Mouse (Mus musculus) forebrain, embryonic 13.5 days (tissue): ENCODE data around the gene Wdr82. TPM values are rescaled to one million over a fixed set of nuclear protein-coding genes. Genes with fewer than 3 reads are reported as not detected.

Experiments used
- ATAC-seq: fragments of 200-750 bp; cut with Nextera tagmentation; 2 replicates; pipeline ENCODE4 v1.8.0; 2017
- H3K27ac ChIP-seq: fragments of 300-500 bp; sonication (generic); 2 replicates; pipeline ENCODE4 v1.5.1; 2015; ENCODE audit warnings: inconsistent platforms, mild to moderate bottlenecking, moderate library complexity
- H3K27me3 ChIP-seq: fragments of 300-500 bp; sonication (generic); 2 replicates; pipeline ENCODE4 v1.6.1; 2015; ENCODE audit warnings: mild to moderate bottlenecking, inconsistent platforms
- H3K36me3 ChIP-seq: fragments of 300-500 bp; sonication (generic); 2 replicates; pipeline ENCODE4 v1.6.1; 2015; ENCODE audit warnings: mild to moderate bottlenecking, inconsistent platforms; ENCODE audit not compliant: poor library complexity, severe bottlenecking
- H3K4me1 ChIP-seq: fragments of 300-500 bp; sonication (generic); 2 replicates; pipeline ENCODE4 v1.6.1; 2015; ENCODE audit warnings: inconsistent platforms
- H3K4me2 ChIP-seq: fragments of 300-500 bp; sonication (generic); 2 replicates; pipeline ENCODE4 v1.6.1; 2015; ENCODE audit warnings: inconsistent platforms, mild to moderate bottlenecking, moderate library complexity
- H3K4me3 ChIP-seq: fragments of 300-500 bp; sonication (generic); 2 replicates; pipeline ENCODE4 v1.5.1; 2015; ENCODE audit warnings: mild to moderate bottlenecking, inconsistent platforms
- H3K9ac ChIP-seq: fragments of 300-500 bp; sonication (generic); 2 replicates; pipeline ENCODE4 v1.6.1; 2015; ENCODE audit warnings: mild to moderate bottlenecking, inconsistent platforms
- H3K9me3 ChIP-seq: fragments of 300-500 bp; sonication (generic); replicated peaks from 2 replicates; pipeline ENCODE4 v1.6.1; 2016; ENCODE audit warnings: inconsistent platforms
- WGBS: fragments of 180-500 bp; shearing (Covaris S2); methylation state at CpG from one replicate; pipeline ENCODE4 v1.1.7; 2015; 5-methylcytosine and 5-hydroxymethylcytosine counted together
- polyA plus RNA-seq: library from polyadenylated mRNA; unstranded; fragments of >200 nt; fragmentation: Nextera tagmentation; extraction: Ambion mirVana; gene quantifications from 2 replicates; pipeline ENCODE4 v1.2.1, GENCODE M21; 2015

Gene Wdr82
- polyA plus RNA-seq, 1 experiment from 2014 or later, result 33.8 TPM

DNA sequence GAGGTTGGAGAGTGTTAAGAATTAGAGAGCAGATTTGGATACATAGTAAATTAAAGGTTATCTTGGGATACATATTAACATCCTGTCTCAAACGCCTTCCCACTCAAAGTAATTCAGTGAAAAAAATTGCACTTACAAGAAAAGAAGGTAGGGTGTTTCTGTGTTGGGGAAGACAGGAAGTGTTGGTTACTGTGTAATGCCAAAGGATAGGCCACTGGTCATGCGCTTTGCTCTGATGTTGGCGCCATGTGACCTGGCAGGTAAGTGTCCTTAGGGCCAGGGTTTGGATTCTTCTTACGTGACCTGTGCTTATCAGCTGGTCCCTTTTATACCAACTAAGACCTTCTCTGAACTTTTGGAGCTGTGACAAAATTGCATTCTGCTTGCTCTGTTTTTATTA lies 11.4 kb downstream of the Wdr82 start:
- Histone ChIP-seq H3K4me3 (no peak overlapping the region), H3K4me2 (no peak overlapping the region), H3K36me3 (peaks cover 98% of the 10 kb centered on the region), H3K9ac (no peak overlapping the region), H3K4me1 (no peaks in the 10 kb centered on the region), H3K27ac (no peak overlapping the region), H3K9me3 (no peaks in the 10 kb centered on the region), H3K27me3 (no peaks in the 10 kb centered on the region)
- no peak for ATAC-seq
- WGBS, result 95% methylated on average over 4 of the region's 4 CpGs

DNA sequence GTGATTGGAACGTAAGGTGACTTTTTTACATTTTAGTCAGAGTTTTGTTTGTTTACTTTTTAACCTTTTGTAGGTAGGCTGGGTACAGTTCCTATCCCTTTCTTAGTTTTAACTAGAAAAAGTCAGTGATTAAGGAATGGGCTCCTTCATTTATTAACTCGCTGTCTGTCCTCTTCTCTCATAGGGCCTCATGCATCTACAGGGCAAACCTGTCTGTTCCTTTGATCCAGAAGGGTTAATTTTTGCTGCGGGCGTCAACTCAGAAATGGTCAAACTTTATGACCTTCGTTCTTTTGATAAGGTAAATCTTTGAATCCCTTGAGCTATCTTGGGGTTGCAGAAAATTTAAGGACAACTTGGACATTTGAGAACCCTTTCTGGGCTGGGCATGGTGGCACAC lies 13.3 kb downstream of the Wdr82 start:
- H3K9me3 ChIP-seq, result no peaks in the 10 kb centered on the region
- H3K9ac ChIP-seq, result no peak overlapping the region
- no peaks in the 10 kb centered on the region for H3K4me1 ChIP-seq
- WGBS, result 94% methylated on average over 5 of the region's 5 CpGs
- no peak for ATAC-seq
- H3K4me2 ChIP-seq, result no peak overlapping the region
- no peaks in the 10 kb centered on the region for H3K27me3 ChIP-seq
- H3K36me3 ChIP-seq, result peaks cover 99% of the 10 kb centered on the region
- no peak overlapping the region for H3K4me3 ChIP-seq
- H3K27ac ChIP-seq, result no peak overlapping the region

DNA sequence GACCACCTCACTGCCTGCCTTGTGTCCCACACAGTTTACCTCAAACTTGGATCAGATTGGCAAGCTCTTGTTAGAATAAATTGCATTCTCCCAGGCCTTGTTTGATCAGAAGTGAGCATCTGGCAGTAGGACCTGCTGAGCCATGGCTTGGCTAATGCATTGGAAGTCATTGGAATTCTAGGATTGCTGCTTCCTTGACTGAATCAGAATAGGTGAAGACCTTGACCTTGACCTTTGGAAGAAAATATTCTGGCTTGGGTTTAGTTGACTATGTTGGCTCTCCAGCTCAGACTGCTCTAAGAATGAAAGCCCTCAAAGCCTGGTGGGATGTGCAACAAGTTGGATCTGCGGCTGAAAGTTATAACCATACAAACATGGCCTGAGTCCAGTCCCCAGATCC lies 20.6 kb downstream of the Wdr82 start:
- Histone ChIP-seq H3K4me3 (no peak overlapping the region), H3K36me3 (peaks cover 83% of the 10 kb centered on the region), H3K9me3 (no peaks in the 10 kb centered on the region), H3K4me1 (peaks cover 7% of the 10 kb centered on the region; the same call in 1 of the 2 replicates), H3K27me3 (no peaks in the 10 kb centered on the region), H3K4me2 (no peak overlapping the region), H3K27ac (no peak overlapping the region), H3K9ac (no peak overlapping the region)
- no peak for ATAC-seq
- WGBS, result 89% methylated on average over 1 of the region's 1 CpGs

DNA sequence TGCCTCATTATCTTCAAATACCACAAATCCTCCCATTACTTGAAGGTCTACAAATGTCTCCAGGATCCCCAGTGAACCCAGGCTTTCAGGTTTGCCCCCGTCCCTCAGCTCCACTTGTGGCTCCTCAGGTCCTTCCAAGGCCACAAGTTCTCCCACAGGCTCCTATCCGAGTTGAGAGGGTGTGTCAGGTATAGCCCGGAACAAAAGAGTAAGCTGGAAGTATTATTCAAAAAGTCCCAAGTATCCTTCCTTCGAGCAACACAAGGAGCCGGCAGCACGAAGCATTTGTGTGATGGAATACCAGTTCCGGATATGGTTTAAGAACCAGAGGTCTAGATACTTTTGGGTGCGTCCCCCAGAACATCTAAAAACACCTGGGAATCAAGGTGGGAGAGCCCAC lies 21.3 kb downstream of the Wdr82 start:
- no peak overlapping the region for H3K9ac ChIP-seq
- no peaks in the 10 kb centered on the region for H3K27me3 ChIP-seq
- H3K27ac ChIP-seq, result no peak overlapping the region
- H3K4me1 ChIP-seq, result peaks cover 7% of the 10 kb centered on the region; the same call in 1 of the 2 replicates
- no peaks in the 10 kb centered on the region for H3K9me3 ChIP-seq
- H3K36me3 ChIP-seq, result peaks cover 76% of the 10 kb centered on the region
- H3K4me2 ChIP-seq, result no peak overlapping the region
- ATAC-seq, result no peak
- H3K4me3 ChIP-seq, result no peak overlapping the region
- 93% methylated on average over 8 of the region's 8 CpGs for WGBS

DNA sequence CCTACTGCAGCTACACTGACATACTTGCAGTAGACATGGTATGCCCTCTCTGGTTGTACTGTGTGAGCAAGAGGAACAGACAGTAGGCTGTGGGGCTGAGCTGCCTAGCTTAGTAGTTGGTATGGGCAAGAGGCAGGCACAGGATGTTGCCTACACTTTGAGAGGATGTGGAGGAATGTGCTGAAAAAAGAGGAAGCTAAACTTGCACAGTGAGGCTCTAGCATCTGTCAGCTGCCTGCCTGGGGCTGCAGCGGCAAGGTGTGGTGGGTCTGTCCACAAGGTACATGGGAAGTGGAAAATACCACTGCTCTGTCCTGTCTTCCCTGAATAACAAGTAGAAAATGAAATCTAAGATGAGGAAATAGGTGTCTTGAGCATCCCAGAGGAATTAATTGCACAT lies 22.3 kb downstream of the Wdr82 start:
- H3K9ac ChIP-seq, result no peak overlapping the region
- H3K4me3 ChIP-seq, result no peak overlapping the region
- H3K27me3 ChIP-seq, result no peaks in the 10 kb centered on the region
- no peaks in the 10 kb centered on the region for H3K9me3 ChIP-seq
- no peak for ATAC-seq
- no peak overlapping the region for H3K4me2 ChIP-seq
- no peak overlapping the region for H3K27ac ChIP-seq
- H3K4me1 ChIP-seq, result peaks cover 11% of the 10 kb centered on the region; the same call in 1 of the 2 replicates
- peaks cover 66% of the 10 kb centered on the region for H3K36me3 ChIP-seq
- 89% methylated on average over 1 of the region's 1 CpGs for WGBS

DNA sequence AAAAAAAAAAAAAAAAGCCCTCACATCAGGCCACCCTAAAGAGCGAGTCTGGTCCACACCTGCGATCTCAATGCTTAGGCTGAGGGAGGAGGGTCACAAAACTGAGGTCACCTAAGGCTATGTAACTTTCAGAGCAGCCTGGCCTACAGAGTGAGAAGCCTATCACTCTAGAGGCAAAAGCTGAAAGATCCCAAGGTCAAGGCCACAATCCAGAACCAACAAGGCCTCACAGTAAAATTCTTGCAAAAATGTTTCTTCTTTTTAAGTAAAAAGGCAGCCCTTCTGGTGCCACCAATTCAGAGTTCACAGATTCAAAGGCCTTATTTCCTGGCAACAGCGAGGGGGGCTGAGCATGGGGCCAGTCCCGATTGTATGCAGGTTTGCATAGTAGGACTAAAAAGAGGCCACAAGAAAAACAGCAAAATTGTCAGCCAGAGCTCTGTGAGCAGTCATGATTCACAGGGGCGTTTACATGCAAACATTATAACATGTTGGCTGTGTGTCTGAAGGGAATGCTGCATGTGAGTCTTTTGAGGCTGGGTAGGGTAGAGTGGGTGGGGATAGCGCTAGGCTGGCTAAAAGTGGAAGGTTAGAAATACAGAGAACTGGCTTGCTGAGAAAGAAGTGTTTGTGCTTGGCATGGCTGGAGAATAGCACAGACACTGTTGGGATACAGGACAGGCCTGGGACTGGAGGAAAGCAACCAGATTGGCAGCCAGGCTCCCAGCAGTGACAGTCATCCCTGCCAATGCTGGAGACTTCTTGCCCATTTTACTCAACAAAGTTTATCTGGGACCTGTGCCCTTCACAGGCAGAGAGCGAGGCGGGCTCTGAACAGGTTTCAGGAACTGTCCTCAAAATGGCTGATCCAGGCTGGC lies 23.4 kb downstream of the Wdr82 start:
- Histone ChIP-seq H3K9ac (no peak overlapping the region), H3K27ac (no peak overlapping the region), H3K27me3 (no peaks in the 10 kb centered on the region), H3K4me1 (peaks cover 22% of the 10 kb centered on the region), H3K4me2 (no peak overlapping the region), H3K4me3 (no peak overlapping the region), H3K9me3 (no peaks in the 10 kb centered on the region), H3K36me3 (peaks cover 55% of the 10 kb centered on the region)
- 93% methylated on average over 8 of the region's 8 CpGs for WGBS
- ATAC-seq, result no peak

DNA sequence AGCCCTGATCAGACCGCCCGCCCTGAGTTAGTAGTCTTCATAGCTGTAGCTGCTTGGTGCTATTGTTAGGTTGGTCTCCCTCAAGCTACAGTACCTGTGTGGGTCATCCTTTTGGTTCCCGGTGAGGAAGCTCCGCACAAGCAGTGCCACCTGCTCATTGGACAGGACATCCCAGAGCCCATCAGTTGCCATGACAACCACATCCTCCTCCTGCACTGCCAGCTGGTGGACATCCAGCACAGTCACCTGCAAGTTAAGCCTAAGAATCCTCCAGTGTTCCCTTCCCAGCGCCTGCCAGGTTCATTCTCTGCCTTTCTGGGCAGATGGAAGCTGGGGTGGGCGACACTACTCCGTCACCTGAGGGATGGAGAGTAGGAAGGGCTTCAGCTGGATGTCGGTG lies 25.0 kb downstream of the Wdr82 start:
- H3K4me2 ChIP-seq, result no peak overlapping the region
- 0 out of 2 replicates have a peak overlapping the region, but pooled peaks have one; percentile 0 for H3K27ac ChIP-seq
- H3K4me1 ChIP-seq, result peaks cover 27% of the 10 kb centered on the region
- WGBS, result 80% methylated on average over 8 of the region's 8 CpGs
- H3K9me3 ChIP-seq, result no peaks in the 10 kb centered on the region
- no peak overlapping the region for H3K9ac ChIP-seq
- H3K36me3 ChIP-seq, result peaks cover 39% of the 10 kb centered on the region
- 0 out of 2 replicates have a peak, but pooled peaks cover 12% of the 10 kb centered on the region for H3K27me3 ChIP-seq
- H3K4me3 ChIP-seq, result no peak overlapping the region
- ATAC-seq, result no peak

DNA sequence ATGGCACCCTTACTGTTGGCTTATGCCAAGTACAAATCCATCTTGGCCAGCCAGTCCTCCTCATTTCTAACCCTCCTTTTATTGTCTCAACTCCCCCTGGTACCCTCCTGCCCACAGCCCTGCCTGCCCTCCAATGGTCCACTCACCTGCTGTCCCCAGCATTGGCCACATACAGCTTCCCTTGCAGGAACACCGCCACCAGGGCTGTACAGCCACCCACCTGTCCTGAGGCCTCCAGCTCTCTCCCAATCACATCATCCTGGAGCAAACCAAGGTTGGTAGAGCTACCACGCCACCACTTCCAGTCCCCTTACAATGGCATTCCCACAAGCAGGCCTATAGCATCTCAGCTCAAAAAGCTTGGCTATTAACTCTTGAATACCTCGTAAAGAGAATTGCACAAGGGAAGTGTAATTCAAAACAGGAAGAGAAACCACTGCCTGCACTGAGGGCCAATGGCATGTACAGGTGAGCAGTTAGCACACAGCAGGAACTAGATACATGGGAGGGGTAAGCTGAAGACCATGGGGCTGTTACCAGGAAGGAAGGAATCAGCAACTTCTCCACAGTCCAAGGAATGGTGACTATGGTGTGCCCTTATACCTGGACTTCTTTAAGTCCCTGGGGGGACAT lies 26.5 kb downstream of the Wdr82 start:
- Histone ChIP-seq H3K9me3 (no peaks in the 10 kb centered on the region), H3K9ac (no peak overlapping the region), H3K4me1 (peaks cover 29% of the 10 kb centered on the region), H3K36me3 (peaks cover 25% of the 10 kb centered on the region), H3K4me3 (no peak overlapping the region), H3K27me3 (0 out of 2 replicates have a peak, but pooled peaks cover 12% of the 10 kb centered on the region), H3K4me2 (no peak overlapping the region), H3K27ac (no peak overlapping the region)
- no peak for ATAC-seq
- 89% methylated on average over 3 of the region's 3 CpGs for WGBS

DNA sequence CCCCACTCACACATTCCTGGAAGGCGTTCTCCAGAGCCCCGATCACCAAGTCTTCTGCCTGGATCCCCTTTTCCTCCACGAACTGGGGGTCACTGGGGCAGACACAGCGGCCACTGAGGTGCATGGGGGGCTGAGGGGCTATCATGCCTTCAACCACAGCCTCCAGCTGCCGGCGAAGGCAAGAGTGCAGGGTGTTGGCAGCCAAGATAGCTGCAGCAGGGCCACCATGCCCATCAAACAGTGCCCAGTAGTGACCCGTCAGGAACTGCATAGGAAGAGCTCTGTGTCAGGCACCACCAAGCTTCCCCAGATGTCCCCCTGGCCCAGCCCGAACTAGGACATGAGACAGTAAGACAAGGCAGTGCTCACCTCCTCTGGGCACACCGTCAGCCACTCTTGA lies 27.0 kb downstream of the Wdr82 start:
- 0 out of 2 replicates have a peak, but pooled peaks cover 12% of the 10 kb centered on the region for H3K27me3 ChIP-seq
- no peak overlapping the region for H3K27ac ChIP-seq
- peaks cover 31% of the 10 kb centered on the region for H3K4me1 ChIP-seq
- no peak overlapping the region for H3K4me2 ChIP-seq
- no peak for ATAC-seq
- H3K9me3 ChIP-seq, result no peaks in the 10 kb centered on the region
- WGBS, result 94% methylated on average over 9 of the region's 9 CpGs
- no peak overlapping the region for H3K9ac ChIP-seq
- H3K36me3 ChIP-seq, result peaks cover 20% of the 10 kb centered on the region
- no peak overlapping the region for H3K4me3 ChIP-seq

DNA sequence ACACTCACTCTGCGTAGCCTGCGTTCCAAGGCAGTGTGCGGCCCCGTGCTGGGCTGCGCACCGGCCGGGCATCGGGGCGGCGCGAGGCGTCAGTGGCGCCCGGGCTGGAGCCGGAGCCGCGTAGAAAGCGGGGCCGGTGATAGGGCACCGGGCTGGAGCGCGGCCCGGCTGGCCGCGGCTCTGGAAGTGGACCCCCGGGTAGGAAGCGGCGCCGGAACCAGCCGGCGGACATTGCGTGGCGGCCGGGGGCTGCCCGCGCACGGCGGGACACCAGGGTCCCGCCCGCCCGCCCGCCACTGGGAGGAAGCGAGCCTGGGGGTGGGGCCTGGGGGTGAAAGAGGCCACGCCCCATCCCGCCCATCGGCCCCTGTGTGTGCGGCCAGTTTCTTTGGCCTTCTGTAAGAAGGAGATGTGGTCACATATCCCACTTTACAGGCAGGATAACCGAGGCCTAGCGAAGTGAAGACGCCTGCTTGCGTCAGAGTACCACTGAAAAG lies 28.3 kb downstream of the Wdr82 start:
- Histone ChIP-seq H3K4me1 (peaks cover 40% of the 10 kb centered on the region), H3K4me3 (peak overlapping the region; percentile 55), H3K36me3 (peaks cover 9% of the 10 kb centered on the region; the same call in 1 of the 2 replicates), H3K9ac (peak overlapping the region; percentile 77), H3K27ac (no peak overlapping the region; the same call in 1 of the 2 replicates), H3K4me2 (peak overlapping the region; percentile 69), H3K27me3 (0 out of 2 replicates have a peak, but pooled peaks cover 12% of the 10 kb centered on the region), H3K9me3 (no peaks in the 10 kb centered on the region)
- peak; percentile 39 for ATAC-seq
- WGBS, result 1% methylated on average over 43 of the region's 51 CpGs

DNA sequence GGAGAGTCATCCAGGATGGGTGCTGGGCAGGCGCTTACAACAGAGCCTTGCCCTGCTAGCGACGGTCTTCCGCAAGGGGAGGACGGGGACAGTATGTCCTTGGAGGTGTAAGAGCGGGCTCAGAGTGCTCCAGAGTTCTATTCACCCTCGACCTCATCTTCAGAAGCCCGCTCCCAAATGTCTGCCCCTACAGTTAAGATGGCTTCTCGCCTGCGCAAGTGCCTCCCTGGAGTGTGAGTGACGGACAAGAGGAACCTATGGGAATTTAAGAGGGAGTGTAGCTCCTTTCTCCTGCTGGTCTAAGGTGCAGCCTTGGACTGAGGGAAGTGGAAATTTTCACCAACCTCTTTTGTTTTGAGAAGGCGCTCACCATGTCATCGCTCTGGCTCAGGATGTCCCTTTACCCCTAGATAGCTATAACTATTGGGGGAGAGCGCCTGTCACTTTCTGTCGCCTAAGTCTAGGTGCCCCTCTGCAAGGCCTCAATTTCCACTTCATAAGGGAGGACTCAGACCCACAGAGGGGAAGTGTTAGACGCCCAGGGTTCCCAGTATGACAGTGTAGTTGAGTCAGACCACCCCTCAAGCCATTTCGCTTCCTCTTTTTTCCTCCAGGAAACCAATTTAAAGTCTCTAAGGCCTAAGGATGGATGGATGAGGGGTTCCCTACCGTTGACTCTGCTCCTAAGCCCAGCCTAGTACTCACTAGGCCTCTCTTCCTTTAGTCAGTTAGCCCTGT lies 29.0 kb downstream of the Wdr82 start, which contains the start of gene Ppm1m:
TSS of gene Ppm1m (minus strand) at position 212 of the 738 bp plus-strand sequence.
- no peak within 1 kb of the TSS; the same call in 1 of the 2 replicates for H3K27ac ChIP-seq
- H3K4me2 ChIP-seq, result peak within 1 kb of the TSS; percentile 69
- peaks cover 47% of the 10 kb centered on the region for H3K4me1 ChIP-seq
- H3K4me3 ChIP-seq, result peak within 1 kb of the TSS; percentile 55
- H3K9me3 ChIP-seq, result no peaks in the 10 kb centered on the region
- H3K9ac ChIP-seq, result peak within 1 kb of the TSS; percentile 77
- H3K27me3 ChIP-seq, result 0 out of 2 replicates have a peak, but pooled peaks cover 12% of the 10 kb centered on the region
- WGBS, result 45% methylated on average over 18 of the region's 18 CpGs
- no peak for ATAC-seq
- H3K36me3 ChIP-seq, result peaks cover 8% of the 10 kb centered on the region; the same call in 1 of the 2 replicates
